Comparison of ENCODE assay signal across 9 mouse cellular contexts in genomic region chr1:133716464-133716863, GRCm38 (mm10). TPM values are rescaled to one million over a fixed set of nuclear protein-coding genes. Genes with fewer than 3 reads are reported as not detected.
A peak's percentile ranks its signal among the peaks of the same experiment; 100 is the strongest.
DNase-seq lines count a peak whose midpoint lies in the region; ATAC-seq lines count a peak whose summit lies in the region.
"Had no signal": no experiment of that assay in that cellular context is flagged by ENCODE, and none has a peak within 500 bp of the region (broad histone marks: within the 10 kb centered on the region; RNA-seq: fewer than 3 reads in every experiment).

No protein-coding gene starts in this region.

- ATAC-seq in erythroid progenitor cell, adult 5-6 weeks (replicated peaks; ENCODE audit: low FRiP score, poor library complexity, severe bottlenecking) = no peak; the same call in 1 of the 2 replicates

- peak; percentile 25 for DNase-seq in left cerebral cortex, postnatal 4 days
- no peak for DNase-seq in left cerebral cortex, adult 11 months (ENCODE audit: low spot score)
- DNase-seq in MN1 (ENCODE audit: low spot score) (peak; percentile 14), liver (peak; percentile 71)
- DNase-seq in embryo, embryonic 11 days = peak; percentile 50
- peak; percentile 66 for DNase-seq in skeletal muscle tissue, adult 2 months (ENCODE audit: low read depth, low spot score)
- no peak for DNase-seq in hindbrain, embryonic 10.5 days (ENCODE audit: low spot score)

- intact Hi-C loops in left cerebral cortex, postnatal 4 days (cut with DNase I) = no loop called here

- no peak overlapping the region for H3K4me3 ChIP-seq in hindbrain, embryonic 10.5 days

- no peak overlapping the region for H3K27ac ChIP-seq in hindbrain, embryonic 10.5 days

- H3K36me3 ChIP-seq in hindbrain, embryonic 10.5 days = peaks cover 6% of the 10 kb centered on the region; the same call in 1 of the 2 replicates

- H3K9me3 ChIP-seq in hindbrain, embryonic 10.5 days = no peaks in the 10 kb centered on the region

- 24% methylated on average over 7 of the region's 7 CpGs for WGBS in hindbrain, embryonic 10.5 days

- peaks cover 21% of the 10 kb centered on the region for H3K4me1 ChIP-seq in hindbrain, embryonic 10.5 days (replicated peaks)

- H3K27me3 ChIP-seq in hindbrain, embryonic 10.5 days (ENCODE audit: insufficient read depth, poor library complexity, severe bottlenecking) = no peaks in the 10 kb centered on the region

RNA-seq across cellular contexts. Expression of gene Lax1, which starts 26.6 kb away (rescaled TPM):
- total RNA-seq in left cerebral cortex, postnatal 4 days (2021) = under 1 TPM; 0.16 to 0.64 TPM
- total RNA-seq in erythroid progenitor cell, adult 5-6 weeks (2015; ENCODE audit: low replicate concordance) = 2.9 TPM in 1 of 2 replicates, not detected in the other
- total RNA-seq in erythroid progenitor cell, adult 5-6 weeks (2017; ENCODE audit: low replicate concordance) = 1.8 and 4.0 TPM in 2 replicates
- polyA plus RNA-seq in hindbrain, embryonic 10.5 days (2016; fragmentation: Nextera tagmentation; extraction: Ambion mirVana) = 0.25 TPM in 1 of 2 replicates, not detected in the other

RNA-seq across cellular contexts. Expression of gene Gm38394, which starts 55.3 kb away (rescaled TPM):
- 10 to 100 TPM; 24.3 to 34.9 TPM for total RNA-seq in left cerebral cortex, postnatal 4 days (2021)
- total RNA-seq in erythroid progenitor cell, adult 5-6 weeks (2015; ENCODE audit: low replicate concordance) = 23.4 and 43.6 TPM in 2 replicates
- 9.1 and 22.3 TPM in 2 replicates for total RNA-seq in erythroid progenitor cell, adult 5-6 weeks (2017; ENCODE audit: low replicate concordance)
- polyA plus RNA-seq in hindbrain, embryonic 10.5 days (2016; fragmentation: Nextera tagmentation; extraction: Ambion mirVana) = 3.9 and 4.7 TPM in 2 replicates

RNA-seq across cellular contexts. Expression of gene Zbed6, which starts 55.8 kb away (rescaled TPM):
- 10 to 100 TPM in 1 of 2 experiments, 1 to 10 TPM in 1; 6.5 to 14.2 TPM for total RNA-seq in left cerebral cortex, postnatal 4 days (2021)
- 5.4 TPM in 1 of 2 replicates, not detected in the other for total RNA-seq in erythroid progenitor cell, adult 5-6 weeks (2015; ENCODE audit: low replicate concordance)
- 25.3 and 36.0 TPM in 2 replicates for total RNA-seq in erythroid progenitor cell, adult 5-6 weeks (2017; ENCODE audit: low replicate concordance)
- not detected in 2 replicates for polyA plus RNA-seq in hindbrain, embryonic 10.5 days (2016; fragmentation: Nextera tagmentation; extraction: Ambion mirVana)
- polyA plus RNA-seq: lung, embryonic 16.5 days had no signal

Comparison
In these comparisons a context has a peak if more than half of its experiments do, and no peak if none do; other contexts are left out.
1. DNase-seq: peak in left cerebral cortex, postnatal 4 days (single experiment), MN1 (single experiment), embryo, embryonic 11 days (single experiment), liver (single experiment) and skeletal muscle tissue, adult 2 months (single experiment); none in left cerebral cortex, adult 11 months (single experiment) and hindbrain, embryonic 10.5 days (single experiment).